Mouse (Mus musculus): ENCODE measurements at regions not wholly inside any gene's neighbourhood (a gene's known extent, or its start where the extent isn't known, plus 50 kb on each side); places are given as distances from the start of the nearest gene placed in this dataset.

DNA sequence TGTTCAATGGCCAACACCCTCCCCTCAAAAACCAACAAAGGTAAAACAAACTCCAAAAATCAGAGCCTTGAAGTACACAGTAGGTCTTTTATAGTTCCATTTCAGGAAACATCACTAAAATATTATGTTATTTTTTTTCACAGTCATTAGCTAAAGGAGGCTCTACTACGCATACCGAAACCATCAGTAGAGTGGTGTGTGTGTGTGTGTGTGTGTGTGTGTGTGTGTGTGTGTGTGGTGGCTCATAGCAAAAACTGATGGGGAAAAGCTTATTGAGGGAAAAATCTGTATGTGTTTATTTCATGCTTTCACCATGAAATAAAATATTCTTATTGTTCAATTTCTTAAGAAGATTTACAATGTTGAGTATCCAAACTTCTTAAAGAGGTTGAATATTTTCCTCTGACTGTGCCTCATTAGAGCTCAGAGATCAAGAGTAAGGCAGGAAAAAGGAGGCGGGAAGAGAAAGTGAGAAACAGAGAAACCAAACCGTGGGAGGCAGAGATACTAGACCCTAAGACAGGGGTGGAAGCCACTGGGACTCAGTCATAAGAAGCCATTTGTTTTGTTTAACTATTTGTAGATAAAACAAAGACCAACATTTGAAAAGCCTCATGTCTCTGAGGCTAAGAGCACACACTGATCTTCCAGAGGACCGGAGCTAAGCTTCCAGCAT, 159.6 kb downstream of the Icos start:
- DNase-seq = no peak

DNA sequence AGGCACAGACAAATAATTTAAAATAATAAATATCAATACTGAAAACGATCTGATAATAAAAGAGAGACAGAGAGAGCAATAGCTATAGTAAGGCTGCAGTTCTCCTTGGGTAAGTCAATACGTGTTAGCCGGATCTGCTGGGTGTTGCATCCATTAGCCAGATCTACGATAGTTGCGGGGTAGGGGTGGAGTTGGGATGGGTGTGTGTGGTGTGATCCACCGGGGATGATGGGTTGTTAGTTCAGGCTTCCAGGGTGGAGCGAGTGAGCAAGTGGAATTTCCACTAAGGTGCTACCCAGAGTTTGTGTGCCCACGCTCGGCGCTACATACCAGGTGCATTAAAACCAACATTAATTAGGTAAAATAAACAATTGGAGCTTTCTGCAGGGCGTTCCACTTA, 160.2 kb downstream of the Icos start:
- DNase-seq = no peak

DNA sequence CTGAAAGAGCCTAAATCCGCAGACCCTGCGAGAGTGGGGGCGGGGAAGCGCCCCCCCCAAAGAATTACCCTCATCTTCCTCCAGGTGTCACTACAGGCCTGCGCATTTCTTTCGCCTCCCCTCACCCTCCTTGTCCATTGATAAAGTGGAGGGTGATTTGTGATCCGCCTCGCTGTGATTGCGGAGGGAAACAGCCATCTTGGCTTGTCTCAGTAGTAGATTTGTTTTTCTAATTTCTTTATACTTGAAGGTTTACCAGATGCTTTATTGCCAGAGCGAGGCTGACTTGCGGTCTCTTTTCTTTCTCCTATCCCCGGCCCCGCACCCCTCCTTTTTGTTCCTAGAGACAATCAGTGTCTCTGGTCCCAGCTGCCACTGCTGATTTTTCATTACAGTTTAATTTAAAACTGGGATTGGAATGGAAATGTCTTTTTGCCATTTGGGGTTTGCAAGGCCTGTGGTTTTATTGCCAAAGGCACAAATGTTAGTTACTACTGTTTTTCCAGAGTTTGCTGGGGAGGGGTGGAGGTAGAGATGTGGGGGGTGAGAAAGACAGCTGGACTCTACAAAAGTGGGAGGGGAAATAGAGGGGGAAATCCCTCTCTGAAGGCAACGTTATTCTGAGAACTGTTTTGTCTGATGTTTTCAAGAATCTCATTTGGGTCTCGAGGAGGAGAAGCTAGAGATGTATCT, 161.7 kb downstream of the Icos start:
- peak; percentile 75 for DNase-seq

DNA sequence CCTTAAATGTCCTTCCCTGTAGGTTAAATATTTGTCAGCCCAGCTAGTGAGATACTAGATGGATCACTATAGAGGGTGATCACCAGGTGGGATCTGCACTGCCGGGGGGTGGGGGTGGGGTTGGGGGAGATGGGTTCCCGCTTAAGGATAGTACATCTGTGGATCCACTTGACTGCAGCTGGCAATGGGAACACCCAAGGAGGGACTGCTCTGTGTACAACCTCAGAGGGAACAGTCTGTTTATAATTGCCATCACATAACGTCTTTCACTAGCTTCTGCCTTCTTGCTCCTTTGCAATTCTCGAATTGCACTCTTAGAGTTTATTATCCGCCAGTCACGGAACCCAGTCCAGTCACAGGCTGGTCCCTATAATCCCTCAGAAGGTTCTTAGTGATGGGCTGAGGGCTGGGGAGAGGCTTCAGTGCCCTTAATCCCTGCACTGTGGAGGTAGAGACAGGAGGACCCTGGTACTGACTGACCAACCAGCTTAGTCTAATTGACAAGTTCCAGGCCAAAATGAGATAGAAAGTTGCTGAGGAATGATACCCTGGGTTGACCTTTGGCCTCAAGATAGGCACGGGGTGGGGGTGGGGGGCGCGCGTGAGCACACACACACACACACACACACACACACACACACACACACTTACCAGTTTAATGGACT, 162.4 kb downstream of the Icos start:
- DNase-seq = peak; percentile 49

DNA sequence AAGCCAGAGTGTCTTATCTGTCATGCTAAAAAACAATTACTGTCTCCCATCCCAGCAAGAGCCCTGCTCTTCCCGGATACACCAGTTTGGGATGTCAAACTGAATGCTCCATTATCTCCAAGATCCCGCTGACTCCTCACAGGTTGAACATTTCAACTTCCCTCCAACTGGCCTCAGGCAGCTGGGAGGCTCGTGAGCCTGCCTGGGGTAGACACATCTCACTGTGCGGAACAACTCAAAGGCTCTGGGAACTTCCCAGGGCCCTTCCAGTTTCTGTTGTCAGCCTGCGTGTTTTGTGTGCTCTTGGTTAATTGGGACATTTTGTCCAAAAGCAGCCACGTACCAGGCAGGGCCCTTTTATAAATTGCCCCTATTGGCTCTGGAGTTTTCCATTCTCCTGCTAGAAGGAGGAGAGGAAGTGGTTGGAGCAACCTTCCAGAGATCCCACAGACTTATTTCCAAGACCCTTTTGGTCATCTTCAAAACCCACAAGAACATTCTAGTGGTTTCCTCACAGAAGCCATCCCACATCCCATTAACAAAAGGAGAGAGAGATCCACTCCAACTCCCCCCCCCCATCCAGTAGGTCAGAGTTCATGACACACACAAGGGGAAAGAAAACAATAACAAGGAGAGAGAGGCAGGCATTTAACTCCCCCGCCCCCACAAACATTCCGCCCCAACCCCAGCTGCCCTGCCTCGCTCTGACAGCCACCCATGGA, 163.3 kb downstream of the Icos start:
- DNase-seq = peak; percentile 63

DNA sequence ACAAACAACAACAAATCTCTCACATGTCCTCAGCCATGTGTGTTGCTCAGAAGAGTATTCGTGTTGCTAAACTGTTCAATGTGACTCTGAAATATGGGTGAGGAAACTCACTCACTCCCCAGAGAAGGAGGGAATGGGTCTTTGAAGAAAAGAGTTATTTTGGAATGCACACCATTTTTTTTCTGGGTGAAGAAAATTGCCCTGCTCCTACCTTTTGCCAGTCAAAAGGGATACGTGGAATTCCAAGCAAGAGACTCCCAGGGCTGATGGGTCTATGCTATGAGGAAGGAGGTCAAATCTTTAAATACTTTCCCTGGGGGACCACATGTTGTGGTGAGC, 163.8 kb downstream of the Icos start:
- DNase-seq = no peak

DNA sequence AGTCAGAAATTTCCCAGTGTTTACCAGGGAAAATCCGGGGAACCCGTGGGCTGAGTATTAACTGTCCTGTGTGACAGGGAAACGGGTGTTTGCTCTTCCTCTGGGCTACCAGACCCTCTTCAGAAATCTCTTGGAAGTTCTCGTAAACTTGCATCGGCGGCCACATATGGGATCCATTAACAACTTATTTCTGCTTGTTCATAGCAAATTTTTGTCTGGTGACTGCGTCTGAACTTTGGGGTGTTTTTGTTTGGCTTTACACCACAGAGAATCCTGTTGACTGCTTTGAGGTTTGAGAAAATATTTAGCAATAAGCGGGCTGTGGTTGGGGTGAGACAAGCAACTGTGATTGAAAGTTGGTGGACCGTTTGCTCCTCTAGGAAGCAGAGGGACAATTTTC, 164.2 kb downstream of the Icos start:
- no peak for DNase-seq

DNA sequence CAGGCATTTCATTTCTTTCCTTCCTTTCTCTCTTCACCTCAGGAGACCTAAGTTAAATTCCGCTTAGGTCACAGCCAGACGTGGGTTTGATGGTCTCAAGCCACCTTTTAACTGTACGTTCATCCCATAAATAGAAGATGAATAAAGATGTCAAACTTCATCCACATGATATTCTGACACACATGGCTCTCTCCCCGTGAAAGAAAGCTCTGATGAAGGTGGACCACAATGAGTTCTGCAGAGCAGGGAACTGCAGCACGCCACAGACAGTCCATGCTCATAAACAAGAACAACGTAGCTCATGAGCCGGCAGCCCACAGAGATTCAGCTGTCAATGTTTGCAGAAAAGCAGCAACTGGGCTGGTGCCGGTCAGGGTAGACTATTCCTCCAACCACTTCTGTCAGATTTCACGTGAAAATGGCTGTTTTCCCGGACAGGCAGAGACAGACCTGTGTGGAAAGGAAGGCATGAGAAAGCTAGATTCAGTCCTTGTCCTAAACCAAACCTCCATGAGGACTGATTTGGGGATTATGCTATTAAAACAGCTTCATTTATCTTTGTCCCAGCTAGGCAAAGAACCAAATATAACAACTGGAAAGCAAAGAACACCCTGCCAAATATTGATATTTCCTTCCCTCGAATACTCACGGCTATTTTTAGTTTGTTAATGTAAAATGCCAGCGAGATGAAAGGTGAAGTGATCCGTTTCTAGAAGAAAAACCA, 165.5 kb downstream of the Icos start:
- DNase-seq = peak; percentile 20

DNA sequence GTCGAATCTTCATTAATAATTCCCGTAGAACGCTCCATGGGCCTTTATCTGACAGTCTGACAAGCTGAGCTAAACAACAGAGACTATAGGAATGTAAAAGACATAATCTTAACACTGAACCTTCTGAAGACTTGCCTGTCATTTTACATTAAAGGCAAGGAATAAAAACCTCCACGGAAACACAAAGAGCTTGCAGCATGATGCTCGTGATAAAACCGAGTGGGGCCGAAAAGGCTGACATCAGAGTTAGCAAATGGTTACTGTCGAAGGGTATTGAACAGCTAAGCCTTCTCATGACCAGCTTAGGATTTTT, 166.0 kb downstream of the Icos start:
- DNase-seq = peak; percentile 20

DNA sequence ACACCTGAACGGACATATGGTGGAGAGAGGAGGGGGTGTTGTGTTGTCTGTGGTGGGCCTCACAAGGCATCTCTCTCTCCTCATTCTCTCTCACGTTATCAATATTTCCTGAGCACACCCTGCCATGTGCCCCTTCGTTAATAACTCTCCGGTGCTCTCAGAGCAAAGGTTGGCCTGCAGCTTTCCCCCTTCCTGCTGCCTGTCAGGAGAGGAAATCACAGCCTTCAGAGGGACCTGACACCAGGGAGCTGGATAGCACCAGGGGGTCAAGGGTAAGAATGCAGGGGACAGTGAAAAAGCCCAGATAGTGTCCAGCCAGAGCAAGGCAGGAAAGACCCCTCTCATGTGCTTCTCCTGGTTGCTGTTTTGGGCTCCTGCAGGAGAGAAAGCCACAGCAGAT, 167.3 kb downstream of the Icos start:
- no peak for DNase-seq

DNA sequence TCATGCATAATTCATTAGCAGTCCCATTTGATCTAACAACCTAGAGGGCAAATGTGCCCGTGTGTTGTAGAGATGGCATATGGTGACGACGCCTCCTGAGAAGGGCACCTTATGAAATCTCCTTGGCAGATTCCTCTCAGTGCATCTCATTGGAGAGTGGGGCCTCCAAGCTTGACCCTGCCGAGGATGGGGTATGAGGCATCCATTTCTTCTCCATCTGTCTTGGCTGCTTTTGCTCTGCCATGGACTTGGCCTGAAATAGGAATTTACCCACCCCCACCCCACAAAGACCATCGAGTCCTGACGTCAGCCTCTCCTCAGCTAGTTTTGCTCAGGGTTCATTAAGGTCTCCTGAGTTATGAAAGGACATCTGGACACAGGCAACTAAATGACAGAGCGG, 167.8 kb downstream of the Icos start:
- peak; percentile 15 for DNase-seq

DNA sequence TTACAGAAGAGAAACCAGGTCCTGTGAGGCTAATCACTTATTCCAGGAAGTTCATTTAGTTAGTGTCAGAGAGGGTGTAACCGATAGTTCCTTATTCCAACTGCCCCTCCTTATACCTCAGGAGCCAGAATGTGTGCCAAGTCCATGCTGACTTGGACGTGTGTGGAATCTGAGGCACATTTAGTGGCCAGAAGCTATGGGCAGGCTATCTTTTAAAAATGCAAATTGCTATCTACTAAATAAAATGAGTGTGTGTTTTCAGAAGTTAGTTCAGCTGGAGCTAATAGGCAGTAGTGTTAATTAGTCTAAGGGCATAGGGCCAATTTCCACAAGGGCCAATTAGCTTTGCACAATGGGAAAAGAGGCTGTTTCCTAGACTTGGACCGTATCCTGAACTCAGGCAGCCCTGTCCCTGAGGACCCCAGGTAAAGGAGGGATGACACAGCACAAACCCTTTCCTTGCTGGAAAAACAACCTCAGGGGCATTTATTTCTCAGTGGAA, 168.5 kb downstream of the Icos start:
- DNase-seq = peak; percentile 69

DNA sequence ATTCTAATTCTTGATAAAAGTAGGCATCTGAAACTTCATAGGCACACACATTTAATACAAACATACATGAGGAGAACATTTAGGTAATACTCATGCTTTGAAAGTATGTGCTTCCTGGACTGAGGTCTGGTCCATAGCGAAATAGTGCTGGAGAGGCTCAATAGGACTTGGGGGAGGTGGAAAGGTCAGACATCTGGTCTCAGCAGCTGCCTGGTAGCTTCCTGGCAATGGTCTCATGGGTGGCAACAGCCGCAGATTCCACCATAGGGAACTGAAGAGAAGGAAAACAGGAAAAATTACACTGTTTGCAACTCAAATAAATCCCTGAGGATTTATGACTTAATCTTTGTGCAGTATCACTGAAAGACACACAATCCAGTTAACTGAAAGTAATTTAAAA, 174.0 kb downstream of the Icos start:
- DNase-seq = no peak

DNA sequence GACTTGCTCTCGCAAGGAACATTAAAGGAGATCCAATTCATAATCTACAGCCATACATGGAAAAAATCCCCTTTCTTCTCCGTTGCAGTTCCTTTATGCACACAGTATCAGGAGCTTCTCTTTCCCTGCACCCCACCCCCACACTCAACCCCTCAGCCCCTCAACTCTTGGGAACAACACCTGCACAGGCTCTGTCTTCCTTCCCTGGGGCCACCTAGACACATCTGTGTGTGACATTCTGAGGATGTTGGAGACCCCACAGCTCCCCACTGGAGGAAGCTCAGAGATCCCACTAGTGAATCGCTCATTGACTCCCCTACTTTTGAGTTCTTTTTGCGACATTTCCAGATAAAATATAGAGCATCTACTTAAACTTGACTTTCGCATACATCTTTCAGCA, 174.4 kb downstream of the Icos start:
- no peak for DNase-seq

DNA sequence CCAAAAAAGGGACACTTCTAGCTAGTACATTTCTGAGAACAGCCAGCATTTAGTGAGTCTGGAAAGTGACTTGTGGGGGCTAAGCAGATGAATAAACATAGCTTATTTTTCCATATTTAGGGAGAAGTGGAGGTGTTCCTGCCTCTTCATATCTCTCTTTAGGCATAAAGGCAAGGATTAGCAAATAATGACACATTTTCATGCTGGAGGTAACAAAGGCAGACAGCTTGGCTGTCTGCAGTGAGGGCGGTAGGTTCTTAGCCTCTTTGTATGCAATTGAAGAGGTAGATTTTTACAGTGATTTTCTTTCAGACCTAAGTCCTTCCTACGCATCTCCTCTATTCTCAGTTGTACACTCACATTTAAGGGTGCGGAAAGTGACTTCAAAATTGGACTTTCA, 176.5 kb downstream of the Icos start:
- no peak for DNase-seq

DNA sequence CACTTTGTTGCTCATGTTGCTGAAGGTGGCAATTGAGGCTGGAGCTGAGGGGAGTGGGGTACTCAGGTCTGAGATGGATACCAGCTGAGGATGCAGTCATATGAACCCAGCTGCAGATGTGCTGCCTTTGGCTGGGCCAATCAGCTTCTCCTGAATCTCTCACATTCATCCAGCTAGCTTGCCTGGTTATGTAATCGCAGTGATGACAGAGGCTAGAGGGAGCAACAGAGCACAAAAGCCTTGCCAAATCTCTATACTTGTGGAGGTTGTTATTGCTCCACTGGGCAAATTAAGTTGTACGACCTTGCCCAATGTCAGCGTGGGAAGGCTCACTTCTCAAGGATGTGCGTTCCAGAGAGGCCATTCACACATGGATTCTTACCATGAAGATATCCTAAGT, 179.5 kb downstream of the Icos start:
- DNase-seq = no peak

DNA sequence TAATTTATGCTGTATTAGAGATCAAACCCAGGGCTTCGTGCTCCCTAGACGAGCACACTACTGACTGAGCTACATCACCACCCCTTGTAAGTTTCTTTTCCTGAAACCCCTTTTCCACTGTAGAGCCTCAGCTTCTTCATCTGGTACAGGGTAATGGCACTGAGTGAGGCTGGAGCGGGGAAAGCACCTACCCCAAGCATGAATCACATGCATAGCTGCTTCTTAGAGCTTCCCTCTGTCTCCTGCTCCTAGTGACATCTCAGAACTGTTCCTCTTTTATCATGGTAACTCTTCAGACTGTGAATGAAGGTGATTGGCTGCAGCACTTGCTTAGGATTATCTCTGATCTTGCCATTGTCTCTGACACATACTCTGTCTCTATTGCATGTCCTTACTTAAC, 182.8 kb downstream of the Icos start:
- no peak for DNase-seq

DNA sequence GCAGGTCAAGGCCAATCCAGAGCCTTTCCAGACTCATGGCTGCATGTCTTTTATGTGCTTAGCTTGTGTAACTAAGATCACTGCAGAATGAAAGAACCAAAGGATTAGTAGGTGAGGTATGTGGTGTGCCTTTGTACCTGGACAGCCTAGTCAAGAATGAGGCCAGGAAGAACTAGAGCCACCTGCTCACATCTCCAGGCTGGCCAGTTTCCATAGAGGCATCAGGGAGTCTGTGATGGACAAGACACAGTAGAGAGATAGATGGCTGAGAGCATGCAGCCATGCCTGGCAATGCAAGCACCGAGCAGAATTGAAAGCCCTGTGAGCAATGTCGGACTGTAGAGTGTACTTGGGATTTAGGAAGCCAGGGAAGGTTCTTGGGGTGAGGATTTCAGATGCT, 186.5 kb downstream of the Icos start:
- DNase-seq = no peak

DNA sequence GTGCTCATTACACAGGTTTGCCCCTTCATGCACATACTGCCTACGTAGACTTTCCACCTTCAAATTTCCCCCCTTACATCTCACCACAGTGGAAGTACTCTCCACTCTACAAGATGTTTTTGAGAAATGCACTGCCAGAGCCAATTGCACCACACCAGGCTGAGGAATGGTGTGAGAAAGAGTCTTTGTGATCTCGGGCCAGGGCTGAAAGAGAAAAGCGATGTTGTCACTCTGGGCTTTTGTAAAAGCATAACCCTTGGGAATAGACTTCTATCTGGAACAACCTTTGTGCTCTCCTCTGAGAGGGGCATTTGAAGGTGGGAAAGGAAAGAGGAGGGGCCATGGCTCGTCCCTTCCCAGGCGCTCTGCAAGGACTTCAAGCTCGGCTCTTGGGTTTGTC, 194.2 kb downstream of the Icos start:
- no peak for DNase-seq

DNA sequence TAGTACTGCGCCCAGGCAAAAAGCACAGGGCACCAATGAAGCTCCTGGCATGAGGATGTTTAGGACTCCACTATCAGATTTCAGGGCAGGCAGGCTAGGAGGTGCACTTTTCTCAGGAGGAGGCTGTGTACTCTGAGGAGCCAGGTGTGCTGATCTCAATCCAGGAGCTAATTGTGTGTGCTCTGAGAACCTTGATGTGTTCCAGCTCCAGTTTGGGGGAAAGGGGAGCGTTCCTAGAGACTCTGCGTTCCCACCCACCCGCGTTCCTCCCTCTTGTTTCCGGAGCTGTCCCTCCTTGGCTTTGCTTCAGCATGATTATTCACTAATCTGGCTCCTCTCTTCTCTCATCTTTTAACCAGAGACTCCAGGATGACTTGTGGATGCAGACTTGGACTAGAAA, 195.2 kb downstream of the Icos start:
- no peak for DNase-seq

DNA sequence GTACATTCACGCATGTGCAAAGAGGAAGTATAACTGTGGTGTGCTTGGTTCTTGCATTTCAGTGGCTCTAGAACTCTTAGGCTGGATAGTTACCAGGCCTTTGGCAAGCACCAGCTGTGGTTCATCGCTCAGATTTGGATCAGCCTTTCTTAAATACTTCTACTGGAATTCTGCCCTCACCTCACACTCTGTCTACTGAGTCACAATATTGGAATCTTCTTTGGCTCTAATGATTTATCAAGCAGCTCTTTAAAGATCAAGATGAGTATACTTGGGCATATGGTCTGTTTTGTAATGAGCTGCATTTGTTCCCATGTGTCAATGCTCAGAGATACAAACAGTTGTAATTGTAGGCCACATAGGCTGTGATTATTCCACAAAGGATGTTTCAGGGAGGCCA, 197.5 kb downstream of the Icos start:
- DNase-seq = no peak

DNA sequence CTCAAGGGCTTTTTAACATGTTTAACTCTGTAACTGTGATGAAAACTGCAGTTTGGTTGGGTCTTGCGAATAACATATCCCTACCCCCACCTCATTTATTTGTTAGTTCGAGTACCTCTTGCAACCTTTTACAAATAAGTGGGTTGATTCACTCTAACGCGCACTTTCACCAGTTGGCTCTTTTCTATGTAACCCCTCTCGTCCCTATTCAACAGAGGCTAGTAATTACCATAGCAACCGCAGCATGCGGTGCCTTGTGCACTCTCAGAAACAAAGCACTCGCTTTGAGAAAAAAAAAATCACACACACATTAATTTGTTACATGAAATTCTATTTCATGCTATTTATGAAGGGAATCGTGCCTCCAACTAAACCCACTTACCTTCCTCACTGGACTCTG, 201.7 kb downstream of the Icos start:
- peak; percentile 18 for DNase-seq
